Mouse (Mus musculus) embryonic facial prominence, embryonic 11.5 days (tissue): ENCODE results near the gene Vav2. TPM values are rescaled to one million over a fixed set of nuclear protein-coding genes. Genes with fewer than 3 reads are reported as not detected.

Experiments
- ATAC-seq: fragments of 200-750 bp; cut with Nextera tagmentation; replicated peaks from 2 replicates; pipeline ENCODE4 v1.8.0; 2017; ENCODE audit warnings: low read depth; ENCODE audit not compliant: insufficient number of reproducible peaks, low FRiP score, low TSS enrichment
- DNase-seq: peaks from one replicate; pipeline ENCODE4 v3.0.0-alpha.2; 2015; ENCODE audit warnings: low spot score
- H3K27ac ChIP-seq: fragments of 300-500 bp; sonication (generic); replicated peaks from 2 replicates; pipeline ENCODE4 v1.5.1; 2014; ENCODE audit warnings: mild to moderate bottlenecking, low read depth, low read length, control low read depth
- H3K27me3 ChIP-seq: fragments of 300-500 bp; sonication (generic); 2 replicates; pipeline ENCODE4 v1.6.1; 2014; ENCODE audit warnings: mild to moderate bottlenecking, low read length, moderate library complexity, mixed read lengths; ENCODE audit not compliant: control insufficient read depth, insufficient read depth
- H3K36me3 ChIP-seq: fragments of 300-500 bp; sonication (generic); replicated peaks from 2 replicates; pipeline ENCODE4 v1.6.1; 2014; ENCODE audit warnings: low read depth, mild to moderate bottlenecking, low read length, moderate library complexity, mixed read lengths; ENCODE audit not compliant: control insufficient read depth, insufficient read depth
- H3K4me1 ChIP-seq: fragments of 300-500 bp; sonication (generic); 2 replicates; pipeline ENCODE4 v1.6.1; 2014; ENCODE audit warnings: low read length, mixed read lengths; ENCODE audit not compliant: control insufficient read depth, insufficient read depth
- H3K4me2 ChIP-seq: fragments of 300-500 bp; sonication (generic); 2 replicates; pipeline ENCODE4 v1.6.1; 2014; ENCODE audit warnings: low read depth, mild to moderate bottlenecking, control low read depth, low read length, moderate library complexity
- H3K4me3 ChIP-seq: fragments of 300-500 bp; sonication (generic); 2 replicates; pipeline ENCODE4 v1.5.1; 2014; ENCODE audit warnings: low read depth, low read length, control low read depth
- H3K9ac ChIP-seq: fragments of 300-500 bp; sonication (generic); replicated peaks from 2 replicates; pipeline ENCODE4 v1.6.1; 2014; ENCODE audit warnings: mild to moderate bottlenecking, control low read depth, low read length
- H3K9me3 ChIP-seq: fragments of 300-500 bp; sonication (generic); replicated peaks from 2 replicates; pipeline ENCODE4 v1.6.1; 2016; ENCODE audit warnings: mild to moderate bottlenecking, low read length, inconsistent platforms, mixed read lengths; ENCODE audit not compliant: control insufficient read depth
- WGBS: fragments of 180-500 bp; shearing (Covaris S2); extraction: QIAGEN DNeasy Blood & Tissue Kit; methylation state at CpG from one replicate; pipeline ENCODE4 v1.1.7; 2014; 5-methylcytosine and 5-hydroxymethylcytosine counted together
- polyA plus RNA-seq: library from polyadenylated mRNA; unstranded; fragments of >200 nt; fragmentation: Nextera tagmentation; extraction: Ambion mirVana; gene quantifications from 2 replicates; pipeline ENCODE4 v1.2.1, GENCODE M21; 2014

Vav2 gene
- polyA plus RNA-seq, 1 experiment from 2014 or later: 5.2 TPM

- no peak for ATAC-seq
- DNase-seq: no peak
- no peaks in the 10 kb centered on the region for H3K27me3 ChIP-seq
- no peak overlapping the region for H3K4me3 ChIP-seq
- H3K4me1 ChIP-seq: peaks cover 5% of the 10 kb centered on the region
- 45% methylated on average over 6 of the region's 6 CpGs for WGBS
- no peak overlapping the region for H3K9ac ChIP-seq
- H3K9me3 ChIP-seq: no peaks in the 10 kb centered on the region
- H3K27ac ChIP-seq: no peak overlapping the region
- H3K36me3 ChIP-seq: no peaks in the 10 kb centered on the region
- no peak overlapping the region for H3K4me2 ChIP-seq
These were observed 8.2 kb downstream of the Vav2 start for GRCm38 (mm10) chr2:27418577-27419070.

- Histone ChIP-seq H3K27me3 (no peaks in the 10 kb centered on the region), H3K4me1 (peaks cover 5% of the 10 kb centered on the region; the same call in 1 of the 2 replicates), H3K9ac (no peak overlapping the region), H3K9me3 (no peaks in the 10 kb centered on the region), H3K36me3 (no peaks in the 10 kb centered on the region), H3K27ac (no peak overlapping the region), H3K4me3 (no peak overlapping the region), H3K4me2 (no peak overlapping the region)
- 70% methylated on average over 5 of the region's 5 CpGs for WGBS
- ATAC-seq: no peak
- DNase-seq: no peak
These were observed 9.1 kb downstream of the Vav2 start for GRCm38 (mm10) chr2:27417648-27418153.

DNA sequence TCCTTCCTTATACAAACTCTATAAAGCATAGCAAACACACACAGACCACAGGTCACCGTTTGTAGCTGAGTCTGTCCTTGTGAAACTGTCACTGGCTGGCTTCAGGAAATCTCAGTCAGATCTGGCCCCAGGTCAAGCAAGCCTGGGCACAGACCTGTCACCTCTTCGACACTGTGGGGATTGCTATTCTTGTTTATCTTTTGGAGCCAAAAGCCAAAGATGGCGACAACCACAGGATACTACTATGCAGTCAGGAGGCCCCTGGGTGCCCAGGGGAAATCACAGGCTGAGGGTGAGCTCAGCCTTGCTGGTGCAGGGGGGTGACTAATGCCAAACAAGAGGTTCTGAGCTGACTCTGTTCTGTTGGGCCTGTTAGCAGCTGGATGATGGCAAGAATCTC is 10.4 kb downstream of the Vav2 start:
- no peak overlapping the region for H3K27ac ChIP-seq
- H3K4me2 ChIP-seq: no peak overlapping the region
- 34% methylated on average over 3 of the region's 3 CpGs for WGBS
- H3K4me1 ChIP-seq: peaks cover 13% of the 10 kb centered on the region
- H3K9ac ChIP-seq: no peak overlapping the region
- no peak for DNase-seq
- no peaks in the 10 kb centered on the region for H3K36me3 ChIP-seq
- no peak overlapping the region for H3K4me3 ChIP-seq
- no peaks in the 10 kb centered on the region for H3K27me3 ChIP-seq
- no peaks in the 10 kb centered on the region for H3K9me3 ChIP-seq
- ATAC-seq: no peak

GRCm38 (mm10) chr2:27415060-27415783 is 11.6 kb downstream of the Vav2 start:
- WGBS: 63% methylated on average over 11 of the region's 11 CpGs
- H3K27me3 ChIP-seq: no peaks in the 10 kb centered on the region
- no peak overlapping the region for H3K9ac ChIP-seq
- no peaks in the 10 kb centered on the region for H3K36me3 ChIP-seq
- H3K4me1 ChIP-seq: peaks cover 13% of the 10 kb centered on the region
- no peaks in the 10 kb centered on the region for H3K9me3 ChIP-seq
- ATAC-seq: no peak
- no peak overlapping the region for H3K4me3 ChIP-seq
- no peak overlapping the region for H3K27ac ChIP-seq
- no peak overlapping the region for H3K4me2 ChIP-seq
- no peak for DNase-seq

GRCm38 (mm10) chr2:27413936-27414657 is 12.7 kb downstream of the Vav2 start:
- peaks cover 13% of the 10 kb centered on the region for H3K4me1 ChIP-seq
- WGBS: 27% methylated on average over 16 of the region's 16 CpGs
- H3K9ac ChIP-seq: no peak overlapping the region
- H3K27ac ChIP-seq: 0 out of 2 replicates have a peak overlapping the region, but pooled peaks have one; percentile 1
- H3K9me3 ChIP-seq: no peaks in the 10 kb centered on the region
- no peak overlapping the region for H3K4me3 ChIP-seq
- no peak for DNase-seq
- H3K4me2 ChIP-seq: no peak overlapping the region
- no peaks in the 10 kb centered on the region for H3K27me3 ChIP-seq
- no peaks in the 10 kb centered on the region for H3K36me3 ChIP-seq
- ATAC-seq: peak; percentile 45; the same call in 1 of the 2 replicates

DNA sequence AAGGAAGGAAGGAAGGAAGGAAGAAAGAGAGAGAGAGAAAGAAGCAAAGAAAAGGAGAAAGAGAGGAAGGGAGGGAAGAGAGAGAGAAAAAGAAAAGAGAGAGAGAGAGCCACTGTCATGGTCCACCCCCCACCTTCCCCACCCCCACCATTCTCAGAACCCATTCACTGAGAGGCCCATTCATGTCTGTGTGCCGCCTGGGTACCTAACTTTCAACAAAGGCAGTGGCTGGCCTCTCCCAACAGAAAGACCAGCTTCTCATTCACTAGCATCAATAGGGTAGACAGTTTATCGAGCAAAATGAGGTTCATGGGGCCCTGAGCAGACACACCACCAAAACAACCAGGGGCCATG is 13.3 kb downstream of the Vav2 start:
- Histone ChIP-seq H3K27me3 (no peaks in the 10 kb centered on the region), H3K27ac (0 out of 2 replicates have a peak overlapping the region, but pooled peaks have one; percentile 1), H3K9me3 (no peaks in the 10 kb centered on the region), H3K36me3 (no peaks in the 10 kb centered on the region), H3K4me1 (peaks cover 12% of the 10 kb centered on the region), H3K4me2 (no peak overlapping the region), H3K9ac (no peak overlapping the region), H3K4me3 (no peak overlapping the region)
- ATAC-seq (peak; percentile 4; the same call in 1 of the 2 replicates), DNase-seq (no peak)
- WGBS: 23% methylated on average over 2 of the region's 2 CpGs

DNA sequence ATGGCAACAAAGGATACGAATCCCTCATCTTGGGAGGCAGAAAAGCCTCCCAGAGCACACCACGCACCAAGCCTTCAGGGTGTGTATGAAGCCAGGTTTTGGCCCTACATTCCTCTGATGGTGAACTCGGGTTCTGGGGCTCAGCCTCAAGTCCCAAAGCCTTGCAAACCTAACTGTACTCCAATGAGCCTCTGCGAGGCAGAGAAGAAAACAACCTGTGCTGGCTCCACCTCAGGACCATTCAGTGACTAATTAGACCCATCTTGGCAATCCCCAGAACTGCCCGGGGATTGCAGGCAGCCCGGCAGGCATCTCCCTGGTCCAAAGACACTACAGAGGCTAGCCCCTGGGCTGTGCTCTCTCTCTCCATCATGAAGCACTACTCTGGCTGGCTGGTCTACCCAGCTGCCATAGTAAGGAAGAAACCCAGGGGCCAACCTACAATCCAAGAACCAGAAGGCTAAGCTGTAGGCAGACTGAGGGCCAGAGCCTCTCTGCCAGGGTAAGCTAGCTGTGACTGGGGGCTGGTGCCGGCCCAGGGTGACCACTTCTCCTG is 14.5 kb downstream of the Vav2 start:
- H3K4me3 ChIP-seq: no peak overlapping the region
- no peaks in the 10 kb centered on the region for H3K9me3 ChIP-seq
- peaks cover 11% of the 10 kb centered on the region for H3K4me1 ChIP-seq
- 10% methylated on average over 7 of the region's 7 CpGs for WGBS
- H3K9ac ChIP-seq: no peak overlapping the region; the same call in 1 of the 2 replicates
- H3K4me2 ChIP-seq: no peak overlapping the region
- peak overlapping the region; percentile 42 for H3K27ac ChIP-seq
- H3K36me3 ChIP-seq: no peaks in the 10 kb centered on the region
- H3K27me3 ChIP-seq: no peaks in the 10 kb centered on the region
- DNase-seq (no peak), ATAC-seq (no peak)
